Mouse (Mus musculus): ENCODE data around the gene Gm38394. TPM values are rescaled to one million over a fixed set of nuclear protein-coding genes. Genes with fewer than 3 reads are reported as not detected.
"Not testable (repeated sequence)": the region's sequence is repeated elsewhere in the genome, so short reads cannot be mapped to it uniquely, and the experiment has no call there.

Gene Gm38394
- polyA plus RNA-seq, 1 experiment from 2014 or later, result 8.0 TPM

DNA sequence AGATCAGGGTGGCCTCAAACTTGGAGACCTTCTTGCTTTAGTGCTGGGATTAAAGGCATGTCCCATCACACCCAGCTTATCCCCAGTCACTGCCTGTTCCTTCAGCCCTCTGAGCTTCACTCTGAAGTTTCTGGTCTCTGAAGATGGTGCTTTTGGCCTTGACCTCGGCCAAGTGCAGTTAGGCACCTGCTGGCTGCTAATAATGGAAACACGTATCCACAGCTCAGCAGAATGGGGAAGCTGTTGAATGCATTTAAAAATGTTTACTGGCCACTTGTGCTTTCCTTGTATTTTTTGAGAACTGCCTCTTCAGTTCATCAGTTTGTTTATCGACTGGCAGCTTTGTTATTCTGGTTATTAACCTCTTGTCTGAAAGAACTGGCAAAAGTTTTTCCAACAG, 10.7 kb upstream of the Gm38394 start:
- Histone ChIP-seq H3K9ac (ENCODE audit: low read length) (no peak overlapping the region), H3K27me3 (ENCODE audit: control insufficient read depth, insufficient read depth, low read length) (no peaks in the 10 kb centered on the region), H3K4me3 (ENCODE audit: control insufficient read depth in 1 of 2, insufficient read depth in 1 of 2, low read depth in 1 of 2, low read length in 2 of 2) (no peak overlapping the region), H3K9me3 (ENCODE audit: control insufficient read depth, low read length) (no peaks in the 10 kb centered on the region), H3K36me3 (ENCODE audit: control insufficient read depth, insufficient read depth, low read length) (no peaks in the 10 kb centered on the region), H3K4me1 (ENCODE audit: control insufficient read depth in 2 of 2, insufficient read depth in 2 of 2, low read length in 2 of 2) (no peaks in the 10 kb centered on the region), H3K4me2 (ENCODE audit: low read length) (no peak overlapping the region), H3K27ac (replicated peaks in 1 of 2; ENCODE audit: control insufficient read depth in 1 of 2, insufficient read depth in 1 of 2, low read depth in 2 of 2, low read length in 2 of 2) (no peak overlapping the region)
- 51% methylated on average over 3 of the region's 3 CpGs for WGBS
- no peak for ATAC-seq (ENCODE audit: insufficient number of reproducible peaks, insufficient read depth, low FRiP score, low read depth)

DNA sequence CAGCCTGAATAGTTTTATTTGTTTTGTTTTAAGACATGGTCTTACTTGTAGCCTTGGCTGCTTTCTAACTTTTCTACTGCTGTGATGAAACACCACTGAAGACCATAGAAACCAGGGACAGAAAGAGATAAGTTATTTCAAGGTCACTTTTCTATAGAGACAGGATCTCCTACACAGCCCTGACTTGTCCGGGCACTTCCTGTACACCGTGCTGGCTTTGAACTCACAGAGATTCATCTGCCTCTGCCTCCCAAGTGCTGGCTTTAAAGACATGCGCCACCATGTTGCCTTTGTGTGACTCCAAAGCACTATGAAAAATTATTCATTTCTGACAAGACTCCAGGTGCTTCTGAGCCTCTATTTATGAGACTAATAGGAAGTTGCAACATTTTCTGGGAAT, 10.1 kb upstream of the Gm38394 start:
- Histone ChIP-seq H3K36me3 (ENCODE audit: control insufficient read depth, insufficient read depth, low read length) (no peaks in the 10 kb centered on the region), H3K4me2 (ENCODE audit: low read length) (no peak overlapping the region), H3K4me1 (ENCODE audit: control insufficient read depth in 2 of 2, insufficient read depth in 2 of 2, low read length in 2 of 2) (no peaks in the 10 kb centered on the region), H3K9ac (ENCODE audit: low read length) (no peak overlapping the region), H3K9me3 (ENCODE audit: control insufficient read depth, low read length) (no peaks in the 10 kb centered on the region), H3K27me3 (ENCODE audit: control insufficient read depth, insufficient read depth, low read length) (no peaks in the 10 kb centered on the region), H3K4me3 (ENCODE audit: control insufficient read depth in 1 of 2, insufficient read depth in 1 of 2, low read depth in 1 of 2, low read length in 2 of 2) (no peak overlapping the region), H3K27ac (replicated peaks in 1 of 2; ENCODE audit: control insufficient read depth in 1 of 2, insufficient read depth in 1 of 2, low read depth in 2 of 2, low read length in 2 of 2) (no peak overlapping the region)
- WGBS, result 74% methylated on average over 3 of the region's 3 CpGs
- ATAC-seq (ENCODE audit: insufficient number of reproducible peaks, insufficient read depth, low FRiP score, low read depth), result no peak

DNA sequence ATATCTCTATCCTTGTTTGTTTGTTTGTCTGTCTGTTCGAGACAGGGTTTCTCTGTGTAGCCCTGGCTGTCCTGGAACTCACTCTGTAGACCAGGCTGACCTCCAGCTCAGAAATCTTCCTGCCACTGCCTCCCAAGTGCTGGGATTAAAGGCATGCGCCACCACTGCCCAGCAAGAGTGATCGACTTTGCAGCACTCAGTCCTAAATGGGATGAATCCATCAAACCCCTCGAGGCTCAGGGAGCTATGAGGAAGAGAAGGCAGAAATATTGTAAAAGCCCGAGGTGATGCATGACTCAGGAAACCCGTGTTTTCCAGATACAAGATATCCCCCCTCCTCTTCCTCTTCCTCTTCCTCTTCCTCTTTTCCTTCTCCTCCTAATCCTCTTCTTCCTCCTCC, 9.7 kb upstream of the Gm38394 start:
- 71% methylated on average over 6 of the region's 6 CpGs for WGBS
- no peak overlapping the region for H3K4me2 ChIP-seq (ENCODE audit: low read length)
- H3K4me3 ChIP-seq (ENCODE audit: control insufficient read depth in 1 of 2, insufficient read depth in 1 of 2, low read depth in 1 of 2, low read length in 2 of 2), result no peak overlapping the region
- no peak overlapping the region for H3K9ac ChIP-seq (ENCODE audit: low read length)
- no peaks in the 10 kb centered on the region for H3K27me3 ChIP-seq (ENCODE audit: control insufficient read depth, insufficient read depth, low read length)
- H3K27ac ChIP-seq (replicated peaks in 1 of 2; ENCODE audit: control insufficient read depth in 1 of 2, insufficient read depth in 1 of 2, low read depth in 2 of 2, low read length in 2 of 2), result no peak overlapping the region
- no peaks in the 10 kb centered on the region for H3K4me1 ChIP-seq (ENCODE audit: control insufficient read depth in 2 of 2, insufficient read depth in 2 of 2, low read length in 2 of 2)
- no peak for ATAC-seq (ENCODE audit: insufficient number of reproducible peaks, insufficient read depth, low FRiP score, low read depth)
- no peaks in the 10 kb centered on the region for H3K9me3 ChIP-seq (ENCODE audit: control insufficient read depth, low read length)
- H3K36me3 ChIP-seq (ENCODE audit: control insufficient read depth, insufficient read depth, low read length), result no peaks in the 10 kb centered on the region

DNA sequence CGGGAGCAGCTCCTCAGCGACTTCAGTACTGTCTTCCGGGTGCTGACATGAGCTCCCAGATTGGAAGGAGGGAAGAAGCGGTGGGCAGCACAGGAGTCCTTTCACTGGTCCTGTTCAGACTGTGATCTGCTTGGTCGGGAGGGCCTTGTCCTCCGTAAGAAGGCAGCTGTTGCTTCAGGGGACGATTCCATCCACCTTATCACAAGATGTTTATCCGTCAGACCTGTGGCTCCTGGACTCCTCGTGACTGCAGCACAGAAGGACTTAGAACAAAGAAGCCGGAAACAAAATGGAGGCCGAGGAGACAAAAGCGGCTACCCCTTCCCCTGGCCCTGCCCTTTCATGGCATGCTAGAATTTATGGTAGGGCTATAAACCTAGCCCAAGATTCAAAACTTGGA, 9.1 kb upstream of the Gm38394 start:
- WGBS, result 72% methylated on average over 12 of the region's 12 CpGs
- no peak overlapping the region for H3K4me2 ChIP-seq (ENCODE audit: low read length)
- H3K36me3 ChIP-seq (ENCODE audit: control insufficient read depth, insufficient read depth, low read length), result no peaks in the 10 kb centered on the region
- no peaks in the 10 kb centered on the region for H3K27me3 ChIP-seq (ENCODE audit: control insufficient read depth, insufficient read depth, low read length)
- no peaks in the 10 kb centered on the region for H3K4me1 ChIP-seq (ENCODE audit: control insufficient read depth in 2 of 2, insufficient read depth in 2 of 2, low read length in 2 of 2)
- H3K9ac ChIP-seq (ENCODE audit: low read length), result no peak overlapping the region
- no peak overlapping the region for H3K4me3 ChIP-seq (ENCODE audit: control insufficient read depth in 1 of 2, insufficient read depth in 1 of 2, low read depth in 1 of 2, low read length in 2 of 2)
- no peak for ATAC-seq (ENCODE audit: insufficient number of reproducible peaks, insufficient read depth, low FRiP score, low read depth)
- no peak overlapping the region for H3K27ac ChIP-seq (replicated peaks in 1 of 2; ENCODE audit: control insufficient read depth in 1 of 2, insufficient read depth in 1 of 2, low read depth in 2 of 2, low read length in 2 of 2)
- H3K9me3 ChIP-seq (ENCODE audit: control insufficient read depth, low read length), result no peaks in the 10 kb centered on the region

DNA sequence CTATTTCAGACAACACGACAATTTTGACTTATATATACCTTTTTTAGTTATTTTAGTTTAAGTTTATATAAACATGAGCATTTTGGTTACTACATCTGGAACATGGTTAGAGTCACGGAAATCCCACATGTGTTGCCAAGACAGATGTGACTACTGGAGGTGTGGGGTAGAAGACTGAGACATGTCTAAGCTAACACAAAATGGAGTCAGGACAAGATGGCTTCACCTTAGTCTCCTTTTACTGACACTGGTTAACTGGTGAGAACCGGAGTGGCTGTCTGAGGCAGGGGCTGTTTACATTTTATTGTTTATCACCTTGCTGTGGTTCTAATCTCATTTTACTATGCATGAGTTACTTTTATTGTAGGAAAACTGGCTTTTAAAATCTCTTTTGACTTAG, 7.5 kb upstream of the Gm38394 start:
- no peak for ATAC-seq (ENCODE audit: insufficient number of reproducible peaks, insufficient read depth, low FRiP score, low read depth)

DNA sequence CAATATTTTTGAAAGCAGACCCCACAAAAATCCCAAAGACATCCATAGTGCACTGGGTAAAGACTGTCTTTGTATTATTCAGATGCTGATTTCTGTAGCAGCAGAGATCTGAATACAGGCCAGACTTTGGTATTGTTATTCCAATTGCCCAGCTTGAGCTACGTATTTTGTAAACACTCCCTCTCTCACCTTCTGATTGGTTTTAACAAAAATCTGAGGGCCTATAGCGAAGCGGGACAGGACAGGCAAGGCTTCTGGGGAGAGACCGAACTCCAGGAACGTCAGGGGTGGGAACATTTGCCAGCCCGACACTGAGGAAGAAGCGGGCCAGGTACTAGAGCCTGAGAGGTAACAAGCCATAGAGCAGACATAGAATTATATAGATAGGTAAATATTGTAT, 6.6 kb upstream of the Gm38394 start:
- 67% methylated on average over 7 of the region's 7 CpGs for WGBS
- Histone ChIP-seq H3K9ac (ENCODE audit: low read length) (no peak overlapping the region), H3K27ac (replicated peaks in 1 of 2; ENCODE audit: control insufficient read depth in 1 of 2, insufficient read depth in 1 of 2, low read depth in 2 of 2, low read length in 2 of 2) (no peak overlapping the region), H3K4me3 (ENCODE audit: control insufficient read depth in 1 of 2, insufficient read depth in 1 of 2, low read depth in 1 of 2, low read length in 2 of 2) (no peak overlapping the region), H3K27me3 (ENCODE audit: control insufficient read depth, insufficient read depth, low read length) (no peaks in the 10 kb centered on the region), H3K4me2 (ENCODE audit: low read length) (no peak overlapping the region), H3K36me3 (ENCODE audit: control insufficient read depth, insufficient read depth, low read length) (no peaks in the 10 kb centered on the region), H3K9me3 (ENCODE audit: control insufficient read depth, low read length) (no peaks in the 10 kb centered on the region), H3K4me1 (ENCODE audit: control insufficient read depth in 2 of 2, insufficient read depth in 2 of 2, low read length in 2 of 2) (peaks cover 0 to 4% of the 10 kb centered on the region in 2 experiments; a peak in 2 of 4 replicates)
- ATAC-seq (ENCODE audit: insufficient number of reproducible peaks, insufficient read depth, low FRiP score, low read depth), result no peak

More for the DNA sequence above, 7.5 kb upstream of the Gm38394 start:
- Histone ChIP-seq H3K4me2 (ENCODE audit: low read length) (no peak overlapping the region), H3K27ac (replicated peaks in 1 of 2; ENCODE audit: control insufficient read depth in 1 of 2, insufficient read depth in 1 of 2, low read depth in 2 of 2, low read length in 2 of 2) (no peak overlapping the region), H3K9ac (ENCODE audit: low read length) (no peak overlapping the region), H3K9me3 (ENCODE audit: control insufficient read depth, low read length) (no peaks in the 10 kb centered on the region), H3K4me3 (ENCODE audit: control insufficient read depth in 1 of 2, insufficient read depth in 1 of 2, low read depth in 1 of 2, low read length in 2 of 2) (no peak overlapping the region), H3K27me3 (ENCODE audit: control insufficient read depth, insufficient read depth, low read length) (no peaks in the 10 kb centered on the region), H3K36me3 (ENCODE audit: control insufficient read depth, insufficient read depth, low read length) (no peaks in the 10 kb centered on the region), H3K4me1 (ENCODE audit: control insufficient read depth in 2 of 2, insufficient read depth in 2 of 2, low read length in 2 of 2) (peaks cover 0 to 4% of the 10 kb centered on the region in 2 experiments; a peak in 2 of 4 replicates)
- WGBS, result 88% methylated on average over 3 of the region's 3 CpGs

DNA sequence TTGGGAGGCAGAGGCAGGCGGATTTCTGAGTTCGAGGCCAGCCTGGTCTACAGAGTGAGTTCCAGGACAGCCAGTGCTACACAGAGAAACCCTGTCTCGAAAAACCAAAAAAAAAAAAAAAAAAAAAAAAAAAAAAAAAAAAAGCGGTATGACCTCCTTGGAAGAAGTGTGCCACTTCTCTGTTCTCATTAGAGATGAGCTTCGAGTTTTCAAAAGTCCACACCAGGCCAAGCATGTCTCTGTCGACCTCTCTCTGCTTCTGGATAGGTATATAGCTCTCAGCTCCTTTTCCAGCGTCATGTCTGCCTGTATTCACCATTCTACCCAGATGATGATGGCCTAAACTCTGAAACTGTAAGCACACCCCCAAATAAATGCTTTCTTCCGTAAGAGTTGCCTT, 4.6 kb upstream of the Gm38394 start:
- not testable (repeated sequence) for H3K27ac ChIP-seq (replicated peaks in 1 of 2; ENCODE audit: control insufficient read depth in 1 of 2, insufficient read depth in 1 of 2, low read depth in 2 of 2, low read length in 2 of 2); H3K4me1 ChIP-seq (ENCODE audit: control insufficient read depth in 2 of 2, insufficient read depth in 2 of 2, low read length in 2 of 2); H3K27me3 ChIP-seq (ENCODE audit: control insufficient read depth, insufficient read depth, low read length); ATAC-seq (ENCODE audit: insufficient number of reproducible peaks, insufficient read depth, low FRiP score, low read depth); H3K36me3 ChIP-seq (ENCODE audit: control insufficient read depth, insufficient read depth, low read length); H3K4me3 ChIP-seq (ENCODE audit: control insufficient read depth in 1 of 2, insufficient read depth in 1 of 2, low read depth in 1 of 2, low read length in 2 of 2); H3K9ac ChIP-seq (ENCODE audit: low read length); H3K9me3 ChIP-seq (ENCODE audit: control insufficient read depth, low read length); H3K4me2 ChIP-seq (ENCODE audit: low read length)
- WGBS, result 79% methylated on average over 7 of the region's 8 CpGs

DNA sequence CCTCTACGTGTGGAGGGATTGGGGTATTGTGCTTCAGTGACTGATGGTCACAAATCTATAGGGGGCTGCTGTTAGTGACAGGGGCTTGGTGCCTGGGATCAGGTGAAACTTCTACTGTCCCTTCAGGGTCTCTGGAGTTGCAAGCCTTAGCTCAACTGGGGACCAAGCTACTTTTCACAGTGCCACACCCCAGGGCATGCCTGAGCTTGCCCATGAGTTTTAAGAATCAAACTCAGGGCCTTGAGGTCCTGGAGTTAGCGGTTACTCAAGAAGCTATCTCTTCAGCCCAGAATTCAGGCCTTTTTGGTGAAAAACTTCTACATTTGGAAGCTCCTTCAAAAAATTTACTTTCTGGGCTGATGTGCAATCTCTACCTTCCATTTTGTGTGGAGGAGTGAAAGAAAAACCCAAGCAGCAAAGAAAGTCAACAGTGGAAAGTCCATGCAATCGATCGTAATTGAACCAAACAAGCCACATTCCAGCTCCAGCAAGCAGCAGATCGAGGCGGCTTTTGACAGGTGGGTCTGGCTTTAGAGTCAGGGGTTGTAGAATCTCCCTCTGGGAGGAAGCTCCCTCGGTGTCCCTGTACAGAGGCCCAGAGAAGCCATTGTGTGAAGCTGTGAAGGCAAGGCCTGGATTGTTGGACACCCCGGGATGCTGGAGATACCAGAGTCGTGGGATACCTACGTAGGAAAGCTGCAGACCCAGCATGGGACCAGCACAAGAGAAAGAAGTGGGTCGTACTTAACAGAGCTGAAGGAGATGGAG, 3.3 kb upstream of the Gm38394 start:
- Histone ChIP-seq H3K36me3 (ENCODE audit: control insufficient read depth, insufficient read depth, low read length) (peaks cover 4% of the 10 kb centered on the region), H3K9ac (ENCODE audit: low read length) (no peak overlapping the region), H3K27me3 (ENCODE audit: control insufficient read depth, insufficient read depth, low read length) (no peaks in the 10 kb centered on the region), H3K4me2 (ENCODE audit: low read length) (no peak overlapping the region), H3K4me1 (ENCODE audit: control insufficient read depth in 2 of 2, insufficient read depth in 2 of 2, low read length in 2 of 2) (peaks cover 6 to 10% of the 10 kb centered on the region in 2 experiments), H3K9me3 (ENCODE audit: control insufficient read depth, low read length) (no peaks in the 10 kb centered on the region), H3K4me3 (ENCODE audit: control insufficient read depth in 1 of 2, insufficient read depth in 1 of 2, low read depth in 1 of 2, low read length in 2 of 2) (no peak overlapping the region), H3K27ac (replicated peaks in 1 of 2; ENCODE audit: control insufficient read depth in 1 of 2, insufficient read depth in 1 of 2, low read depth in 2 of 2, low read length in 2 of 2) (no peak overlapping the region; a peak in 1 of 4 replicates)
- ATAC-seq (ENCODE audit: insufficient number of reproducible peaks, insufficient read depth, low FRiP score, low read depth), result no peak
- WGBS, result 75% methylated on average over 11 of the region's 11 CpGs
